Mouse (Mus musculus) ovary, postnatal 36 days (tissue): ENCODE measurements around the gene B3gat2.

Source experiments
- DNase-seq: peaks from one replicate; pipeline ENCODE4 v3.0.0; 2022; ENCODE audit warnings: low spot score, mixed read lengths

B3gat2 gene

DNA sequence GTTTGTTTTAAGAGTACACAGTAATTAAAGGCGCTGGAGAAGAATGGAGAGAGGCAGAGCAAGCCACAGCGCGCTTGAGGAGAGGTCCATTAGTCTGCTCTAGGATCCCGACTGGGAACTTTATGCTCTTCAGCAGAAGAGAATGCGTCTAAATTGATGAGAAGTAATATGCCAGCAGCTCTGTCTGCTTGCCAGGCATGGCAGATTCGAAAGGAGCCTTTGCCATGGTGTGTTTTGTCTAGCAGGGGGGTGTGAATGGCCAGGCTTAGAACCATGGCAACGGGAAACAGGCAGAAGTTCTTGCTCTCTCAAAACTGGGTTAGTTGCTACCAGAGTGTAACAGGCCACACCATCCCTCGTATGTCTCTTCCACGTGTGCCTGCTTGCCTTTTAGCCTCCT lies 73.3 kb downstream of the B3gat2 start:
- no peak for DNase-seq

DNA sequence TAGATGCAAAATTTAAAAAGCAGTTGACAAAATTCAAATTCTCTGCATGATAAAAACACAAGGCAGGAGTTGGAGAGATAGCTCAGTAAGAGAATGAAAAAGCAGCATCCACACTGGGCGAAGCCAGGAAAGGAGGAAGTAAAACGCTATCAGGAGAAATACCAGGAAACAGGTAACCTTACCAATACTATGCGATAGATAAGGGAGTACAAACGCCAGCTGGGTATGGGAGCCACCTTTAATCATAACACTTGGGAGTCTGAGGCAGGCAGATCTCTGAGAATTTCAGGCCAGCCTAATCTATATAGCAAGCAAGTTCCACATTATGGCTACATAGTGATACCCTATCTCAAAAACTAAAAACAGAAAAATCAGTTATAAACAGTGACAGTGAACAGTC lies 75.1 kb downstream of the B3gat2 start:
- DNase-seq: no peak

DNA sequence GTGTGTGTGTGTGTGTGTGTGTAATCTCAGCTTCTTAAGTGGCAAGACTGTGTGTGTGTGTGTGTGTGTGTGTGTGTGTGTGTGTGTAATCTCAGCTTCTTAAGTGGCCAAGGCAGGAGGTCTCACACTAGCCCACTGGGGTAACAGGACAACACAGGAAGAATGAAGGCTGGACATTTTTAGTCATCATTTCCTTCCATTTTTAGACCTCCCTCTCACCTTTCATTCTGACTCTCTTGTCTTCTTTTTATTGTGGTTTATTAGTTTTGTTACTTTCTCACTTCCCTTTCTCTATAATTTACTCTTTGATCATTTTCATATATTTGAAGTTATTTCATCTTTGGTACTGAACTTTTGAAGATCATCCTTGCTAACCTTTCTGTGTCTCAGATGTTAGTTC lies 79.4 kb downstream of the B3gat2 start:
- DNase-seq: no peak

DNA sequence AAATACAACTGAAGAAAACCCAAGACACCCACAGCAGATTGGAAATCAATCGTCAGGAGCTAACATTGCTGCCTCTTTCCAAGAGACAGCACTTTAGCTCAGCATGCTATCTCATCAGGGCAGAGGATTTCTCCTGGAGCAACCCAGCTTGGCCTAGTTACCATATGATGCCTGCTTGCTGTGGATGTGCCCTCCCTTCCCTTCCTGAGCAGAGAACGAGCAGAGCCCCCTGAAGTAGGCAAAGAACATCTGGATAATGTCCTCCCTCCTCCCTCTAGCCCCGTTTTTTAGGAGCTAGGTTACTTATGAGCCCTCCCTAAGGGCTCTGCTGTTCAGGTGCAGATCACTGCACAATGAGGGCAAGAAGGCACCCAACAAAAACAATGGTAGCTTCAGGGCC lies 81.1 kb downstream of the B3gat2 start:
- no peak for DNase-seq

DNA sequence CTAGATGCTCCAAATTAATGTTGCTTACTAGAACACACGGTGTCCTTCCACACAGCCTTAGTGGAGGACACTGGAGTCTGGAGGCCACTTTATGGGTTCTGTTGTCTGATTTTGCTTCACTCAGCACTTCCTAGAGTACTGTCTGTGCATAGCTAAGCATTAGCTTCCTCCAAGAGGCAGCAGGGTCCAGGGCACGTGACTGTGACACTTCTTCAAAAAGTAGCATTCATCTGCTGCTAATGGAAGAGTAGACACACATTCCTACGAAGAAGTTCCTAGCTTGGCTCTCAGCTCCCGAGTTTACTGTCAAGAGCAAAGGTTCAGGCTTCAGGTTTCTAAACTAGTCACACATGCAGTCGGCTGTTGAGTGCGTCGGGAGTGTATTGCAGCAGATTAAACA lies 82.2 kb downstream of the B3gat2 start:
- DNase-seq: no peak

DNA sequence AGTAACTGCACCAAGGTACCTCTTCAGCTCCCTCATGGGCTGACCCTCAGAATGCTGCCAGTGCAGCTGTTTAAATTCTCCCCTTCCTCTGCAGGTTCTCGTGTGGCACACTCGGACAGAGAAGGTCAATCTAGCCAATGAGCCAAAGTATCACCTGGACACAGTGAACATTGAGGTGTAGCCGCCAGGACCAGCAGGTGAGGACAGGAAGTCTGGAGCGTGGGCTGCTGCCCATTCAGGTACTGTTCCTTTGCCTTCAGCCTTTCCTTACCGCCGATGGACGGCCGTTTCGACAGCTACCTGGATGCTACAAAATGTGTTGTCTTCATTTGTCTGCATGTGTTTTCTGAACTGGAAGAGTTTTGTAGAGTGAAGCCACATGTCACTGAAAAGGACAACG lies 83.5 kb downstream of the B3gat2 start:
- no peak for DNase-seq

DNA sequence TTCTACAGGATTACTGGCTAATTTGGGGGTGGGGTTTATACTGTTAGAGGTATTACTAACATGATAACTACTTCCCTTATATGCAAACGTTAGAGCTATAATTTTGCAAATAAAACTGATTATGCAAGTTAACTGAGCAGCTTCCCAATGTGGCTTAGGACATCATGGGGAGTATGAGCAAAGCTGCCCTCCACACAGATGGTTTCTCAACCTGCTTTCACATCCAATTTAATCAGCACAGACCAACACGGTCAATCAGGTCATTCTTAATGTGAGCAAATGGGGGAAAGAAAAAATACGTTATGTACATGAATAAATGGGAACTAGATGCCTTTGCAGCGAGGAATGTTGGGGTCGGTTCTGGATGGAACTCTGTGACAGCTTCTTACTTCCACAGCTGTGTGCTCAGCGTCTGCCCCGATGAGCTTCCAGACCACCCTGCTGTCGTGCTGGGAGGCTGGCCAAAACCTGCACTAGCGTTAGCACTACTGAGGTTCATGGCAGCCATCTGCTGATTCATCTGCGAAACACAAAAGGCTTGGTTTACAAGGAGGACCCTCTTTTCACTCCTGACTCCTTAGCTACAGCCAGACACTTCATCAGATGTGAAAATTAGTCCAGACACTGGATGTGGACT lies 84.6 kb downstream of the B3gat2 start:
- no peak for DNase-seq

DNA sequence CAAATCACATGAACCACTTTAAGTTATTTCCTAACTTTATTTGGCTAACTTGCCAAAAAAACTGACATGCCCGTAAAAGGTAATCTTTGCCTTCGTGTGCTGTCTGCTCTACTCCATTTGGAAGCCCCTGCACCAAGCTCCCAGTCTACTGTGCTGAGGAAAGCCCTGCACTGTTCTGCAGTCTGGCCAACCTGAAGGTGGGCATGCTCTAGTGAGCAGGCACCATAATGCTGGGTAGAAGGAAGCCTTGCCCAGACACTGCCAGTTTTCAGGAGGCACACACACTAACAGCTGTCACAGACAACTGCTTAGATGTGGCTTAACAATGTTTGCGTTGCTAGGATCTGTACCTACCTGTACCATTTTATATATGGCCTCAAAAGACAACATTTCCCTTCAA lies 94.1 kb downstream of the B3gat2 start:
- DNase-seq: no peak

DNA sequence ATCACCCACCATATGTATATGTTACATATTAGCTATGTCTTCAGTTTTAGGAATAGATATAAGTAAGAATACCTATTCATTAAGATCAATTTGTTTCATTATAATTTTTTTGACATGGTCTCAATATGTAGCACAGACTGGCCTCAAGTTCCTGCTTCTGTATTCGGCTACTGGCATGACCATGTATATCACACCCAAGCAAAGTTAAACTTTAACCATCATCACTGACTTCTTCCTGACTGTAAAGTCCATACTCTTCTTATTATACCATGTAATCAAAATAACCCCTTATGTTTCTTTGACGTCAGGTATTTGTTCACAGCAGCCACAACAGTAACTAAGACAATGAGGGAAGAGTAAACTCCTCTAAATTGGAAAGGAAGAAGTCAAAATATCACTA lies 99.4 kb downstream of the B3gat2 start:
- DNase-seq: no peak

DNA sequence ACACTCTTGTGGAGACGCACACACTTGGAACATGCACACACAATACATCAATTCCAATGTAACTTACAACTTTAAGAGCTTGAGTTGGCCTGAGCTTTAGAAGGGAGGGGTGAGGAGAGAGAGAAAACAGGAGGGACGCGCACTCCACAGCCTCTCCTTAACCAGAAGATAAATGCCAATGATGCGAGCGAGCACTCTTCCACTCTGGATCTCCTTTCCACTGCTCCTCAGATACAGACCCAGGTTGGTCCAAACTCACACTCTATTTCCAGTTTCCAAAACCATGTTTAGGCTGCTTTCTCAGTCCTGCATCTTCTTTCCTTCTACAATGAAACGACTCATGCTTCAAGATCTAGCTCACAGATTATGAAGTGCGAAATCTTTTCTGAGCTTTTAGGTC lies 104.0 kb downstream of the B3gat2 start:
- no peak for DNase-seq

DNA sequence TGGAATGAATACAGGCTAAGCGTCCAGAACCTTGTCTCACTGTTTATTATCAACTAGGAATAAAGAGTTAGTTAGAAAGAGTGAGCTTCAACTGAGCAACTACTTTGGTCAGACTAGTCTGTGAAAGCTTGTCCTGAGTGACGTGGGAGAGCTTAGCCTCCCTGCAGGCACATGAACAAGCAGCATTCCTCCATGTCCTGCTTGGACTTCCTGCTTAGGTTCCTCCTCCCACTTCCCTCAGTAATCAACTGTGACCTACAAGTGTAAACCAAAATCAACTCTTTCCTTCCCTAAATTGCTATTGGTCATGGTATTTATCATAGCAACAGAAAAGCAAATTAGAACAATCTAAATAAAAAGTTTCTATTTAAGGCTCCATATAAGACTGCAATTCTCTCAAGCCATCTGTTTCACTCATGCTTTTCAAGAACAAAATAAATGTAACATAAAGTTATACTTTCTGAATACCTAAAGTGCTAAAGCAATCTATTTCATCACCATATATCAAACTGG lies 105.9 kb downstream of the B3gat2 start:
- no peak for DNase-seq

DNA sequence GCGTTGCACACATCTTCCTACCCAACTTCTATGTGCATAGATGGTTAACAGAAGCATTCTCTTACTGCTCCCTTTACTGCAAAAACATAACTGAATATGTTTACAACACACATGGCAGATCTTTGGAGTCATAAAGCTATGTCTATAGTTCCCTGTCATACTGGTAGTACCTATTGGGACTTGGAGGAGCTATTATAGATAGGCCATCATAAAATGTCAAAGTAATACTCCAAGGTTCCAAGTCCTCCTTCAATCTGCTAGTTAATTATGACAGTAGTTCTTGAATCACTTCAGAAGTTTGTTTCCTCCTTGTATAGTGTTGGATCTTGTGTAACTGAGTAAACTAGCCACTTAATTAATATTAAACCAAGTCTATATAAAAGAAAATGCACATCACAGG lies 110.6 kb downstream of the B3gat2 start:
- DNase-seq: no peak

DNA sequence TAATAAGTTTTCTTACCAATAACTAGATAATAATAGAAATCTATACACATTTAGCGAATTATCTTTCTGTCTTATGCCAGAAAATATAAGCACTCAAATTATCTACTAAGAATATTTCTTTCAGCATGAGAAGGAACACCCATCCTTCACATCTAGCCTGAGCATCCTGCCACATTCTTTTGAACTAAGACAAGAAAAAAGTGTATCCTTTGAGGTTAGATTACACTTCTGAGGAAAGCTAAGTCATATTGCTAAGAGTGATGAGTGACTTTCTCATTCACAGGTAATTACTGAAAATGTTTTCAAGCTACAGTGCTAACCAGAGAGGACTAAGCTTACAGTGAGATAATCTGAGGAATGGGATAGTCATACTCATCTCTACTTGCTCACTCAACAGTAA lies 121.1 kb downstream of the B3gat2 start:
- no peak for DNase-seq

DNA sequence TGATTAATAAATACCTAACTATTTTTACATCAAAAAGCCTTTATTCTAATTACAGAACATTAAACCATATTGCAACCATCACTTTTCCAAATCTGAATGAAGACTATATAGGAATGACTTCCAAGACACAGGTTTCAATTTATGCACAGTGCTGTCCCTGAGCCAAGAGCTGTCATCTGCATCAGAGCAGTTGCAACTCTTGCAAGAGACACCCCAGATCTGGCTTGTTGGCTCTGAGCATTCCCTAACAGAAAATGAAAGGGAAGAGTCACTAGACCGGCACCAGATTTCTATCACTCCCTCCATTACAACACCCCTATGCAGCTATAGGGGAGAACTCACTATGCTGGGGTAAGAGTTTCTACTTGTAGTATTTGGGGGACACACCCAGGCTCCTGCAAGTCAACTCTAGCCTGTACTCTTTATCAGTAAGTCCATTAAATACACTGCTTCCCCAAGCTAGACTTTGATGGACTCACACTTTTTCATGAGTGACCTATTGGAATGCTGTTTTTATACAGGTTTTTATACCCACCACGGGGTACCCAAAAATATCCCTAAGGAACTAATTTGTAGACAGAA lies 122.6 kb downstream of the B3gat2 start:
- no peak for DNase-seq

DNA sequence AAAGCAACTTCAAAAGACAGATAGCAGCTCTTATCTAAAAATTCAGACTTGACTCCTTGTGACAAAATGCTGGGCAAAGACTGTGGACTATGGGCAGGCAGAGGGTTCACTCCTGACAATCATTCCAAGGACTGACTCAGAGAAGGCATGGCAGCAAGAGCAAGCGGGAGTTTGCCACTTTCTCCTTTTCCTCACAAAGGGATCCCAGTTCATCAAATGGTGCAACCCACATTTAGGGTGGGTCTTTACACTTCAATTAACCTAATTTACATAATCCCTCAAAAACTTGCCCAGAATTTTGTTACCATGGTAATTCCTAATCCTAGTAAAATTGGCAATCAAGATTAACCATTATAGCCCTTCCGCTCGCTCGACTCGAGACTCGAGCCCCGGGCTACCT lies 123.4 kb downstream of the B3gat2 start:
- no peak for DNase-seq

DNA sequence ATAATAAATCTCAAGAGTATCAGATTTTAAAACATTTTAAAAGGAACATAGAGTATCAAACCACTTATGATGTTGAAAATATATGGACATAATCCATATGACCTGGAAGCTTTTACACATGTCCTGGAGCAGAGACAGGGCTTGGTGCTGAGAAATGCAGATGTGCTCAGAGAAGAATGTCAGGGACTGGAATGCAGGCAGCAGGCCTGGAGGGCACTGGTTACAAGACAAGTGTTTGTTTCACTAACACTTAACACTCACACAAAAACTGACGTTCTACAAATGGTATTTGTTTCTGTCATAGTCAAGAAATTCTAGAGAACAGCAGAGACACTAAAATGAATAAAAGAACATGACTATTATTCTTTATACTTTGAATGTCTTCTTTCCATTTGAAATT lies 130.5 kb downstream of the B3gat2 start:
- DNase-seq: no peak
